Mouse (Mus musculus) megakaryocyte-erythroid progenitor cell, adult 5 weeks (primary cell): Measurements from ENCODE around the gene Ube2v1. TPM values are rescaled to one million over a fixed set of nuclear protein-coding genes. Genes with fewer than 3 reads are reported as not detected.

Experiments
- polyA plus RNA-seq: library from polyadenylated mRNA; stranded (reverse); fragments of >175 nt; gene quantifications from 2 replicates; pipeline ENCODE4 v1.2.3, GENCODE M21; 2012

Gene Ube2v1
- polyA plus RNA-seq: 152 and 167 TPM in 2 replicates

DNA sequence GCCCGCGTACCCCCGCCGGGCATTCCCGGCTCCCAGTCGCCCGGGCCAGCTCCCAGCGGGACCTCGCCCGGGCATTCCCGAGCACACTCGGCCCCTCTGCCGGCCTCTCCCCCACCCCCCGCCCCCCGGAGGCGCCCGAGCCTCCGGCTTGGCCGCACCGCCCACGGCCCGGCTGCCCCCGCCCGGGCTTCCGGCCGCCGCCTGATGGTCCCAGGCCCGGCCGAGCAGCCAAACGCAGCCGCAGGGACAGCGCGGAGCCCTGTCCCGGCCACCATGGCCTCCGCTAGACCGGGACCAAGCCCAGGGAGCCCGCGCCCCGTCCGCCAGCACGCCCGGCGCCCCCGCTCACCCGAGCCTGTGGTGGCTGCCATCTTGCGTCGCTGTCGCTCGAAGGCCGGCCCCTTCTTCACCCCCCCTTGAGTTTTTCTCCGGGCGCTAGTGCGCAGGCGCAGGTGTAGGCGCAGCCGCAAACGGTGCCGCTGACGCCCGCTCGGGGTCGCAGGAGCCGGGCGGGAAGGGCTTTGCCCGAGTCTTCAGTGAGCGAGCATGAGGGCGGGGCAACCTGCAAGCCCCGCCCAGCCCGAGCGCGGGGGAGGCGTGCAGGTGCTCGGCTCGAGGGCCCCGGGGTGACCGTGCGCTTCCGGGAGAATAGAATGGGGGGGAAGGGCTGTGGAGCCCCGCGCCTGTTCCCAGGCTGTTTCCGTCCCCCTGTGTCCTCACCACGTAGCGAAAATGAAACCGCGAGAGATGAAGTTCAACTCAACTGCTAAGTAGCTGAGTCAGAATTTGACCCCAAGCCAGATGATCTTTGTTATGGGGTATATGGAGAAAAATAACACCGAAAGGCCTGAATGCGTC, at the start of gene Ube2v1:
Gene Ube2v1, minus strand, starts transcription at position 505 of the 858 bp plus-strand sequence.

DNA sequence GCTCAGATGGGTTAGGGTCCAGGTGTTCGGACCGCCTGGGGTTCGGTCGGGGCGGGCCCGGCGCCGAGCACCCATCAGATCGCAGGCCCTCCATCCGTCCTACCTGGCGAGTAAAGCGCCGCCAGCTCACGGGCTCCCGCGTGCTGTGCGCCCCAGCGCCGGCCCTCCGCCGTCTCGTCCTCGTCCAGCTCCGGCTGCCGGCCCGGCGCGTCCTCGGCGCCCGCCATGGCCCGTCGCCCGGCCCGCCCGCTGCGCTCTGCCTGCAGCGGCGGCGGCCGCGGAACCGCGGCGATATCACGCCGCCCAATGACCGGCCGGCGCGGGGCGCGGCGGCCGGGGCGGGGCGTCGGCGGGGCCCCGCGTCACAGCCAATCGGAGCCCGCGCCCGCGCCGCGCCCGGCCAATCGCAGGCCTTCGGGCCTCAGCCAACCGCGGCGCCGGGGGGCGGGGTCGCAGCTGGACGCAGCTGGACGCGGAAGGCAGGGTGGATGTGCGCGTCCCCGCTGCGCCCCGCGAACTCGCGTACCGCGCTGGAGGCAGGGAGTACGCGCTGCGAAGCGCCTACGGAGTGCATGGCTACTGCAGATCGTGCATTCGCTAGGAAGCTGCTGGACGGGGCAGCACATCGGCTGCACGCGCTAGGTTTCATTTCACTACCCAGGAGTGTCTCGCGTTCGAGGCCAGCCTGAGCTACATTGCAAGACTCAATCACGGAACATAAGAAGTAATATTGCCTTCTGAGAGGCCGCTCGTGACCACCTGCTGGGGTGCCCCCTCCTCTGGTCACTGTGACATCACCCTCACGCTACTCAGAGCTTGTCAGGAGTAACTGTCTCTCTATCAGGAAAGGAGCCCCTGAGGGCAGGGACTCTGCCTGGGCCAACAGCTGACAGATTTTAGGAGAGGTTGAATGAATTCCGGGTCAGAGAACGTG, 29.6 kb upstream of the Ube2v1 start, which contains the start of gene Gm20431:
Gene Gm20431, minus strand, starts transcription at position 227 of the 934 bp plus-strand sequence.

Other genes starting within 250 kb of the Ube2v1 start
- gene Slc9a8, start 210.4 kb downstream of the Ube2v1 start, polyA plus RNA-seq: 10.5 and 13.4 TPM in 2 replicates
- 35.7 and 36.5 TPM in 2 replicates for gene Rnf114, start 139.4 kb downstream of the Ube2v1 start, polyA plus RNA-seq
- gene Spata2, start 139.2 kb downstream of the Ube2v1 start, polyA plus RNA-seq: 46.4 and 56.2 TPM in 2 replicates
- gene Snai1, start 93.9 kb downstream of the Ube2v1 start, polyA plus RNA-seq: 3.1 and 3.5 TPM in 2 replicates
- gene Gm20431, start 29.4 kb upstream of the Ube2v1 start, polyA plus RNA-seq: 0.09 TPM in 1 of 2 replicates, not detected in the other
- 154 and 281 TPM in 2 replicates for gene Cebpb, start 56.8 kb upstream of the Ube2v1 start, polyA plus RNA-seq
- gene Tmem189, start 57.7 kb upstream of the Ube2v1 start, polyA plus RNA-seq: 84.6 and 92.8 TPM in 2 replicates